ENCODE assay signal across 10 mouse cellular contexts in the genomic region with DNA sequence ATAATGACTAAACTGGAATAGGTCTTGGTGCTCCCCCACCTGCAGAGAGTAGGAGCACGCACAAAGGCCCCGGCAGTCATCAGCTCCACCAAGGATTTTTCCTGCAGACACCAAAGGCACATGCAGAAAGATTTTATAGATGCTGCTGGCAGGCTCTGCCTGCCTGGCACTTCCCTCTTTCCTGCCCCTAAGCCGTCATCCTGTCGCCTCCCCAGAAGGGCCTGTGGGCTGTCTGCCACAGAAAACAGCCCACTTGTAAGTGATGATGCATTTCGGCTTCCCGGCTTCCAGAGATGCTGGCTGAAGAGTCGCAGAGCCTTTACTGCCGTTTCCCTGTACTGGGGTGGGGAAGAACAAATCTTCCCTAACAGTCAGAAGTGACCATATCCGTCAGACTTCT.
DNase-seq lines count a peak whose midpoint lies in the region; ATAC-seq and TF ChIP-seq lines count a peak whose summit lies in the region.
"Had no signal": no experiment of that assay in that cellular context is flagged by ENCODE, and none has a peak within 500 bp of the region (broad histone marks: within the 10 kb centered on the region; RNA-seq: fewer than 3 reads in every experiment).

No protein-coding gene starts in this region.

- no peak for DNase-seq in forebrain, embryonic 11.5 days (ENCODE audit: low spot score)
- DNase-seq in brain, adult 2 months (ENCODE audit: low read depth, low spot score), result peak; percentile 94
- DNase-seq in layer of hippocampus, adult 18-20 months (ENCODE audit: low spot score in 2 of 2), result peak; percentile 78 to 79
- DNase-seq in limb, embryonic 14.5 days (ENCODE audit: low spot score), result no peak
- no peak for DNase-seq in thymus, adult 18-20 months
- no peak for DNase-seq in adrenal gland, postnatal 36 days
- DNase-seq: kidney, postnatal 4 days had no signal

- WGBS in forebrain, embryonic 12.5 days, result 81% methylated on average over 9 of the region's 9 CpGs
- WGBS in forebrain, embryonic 11.5 days, result 83% methylated on average over 9 of the region's 9 CpGs
- 35% methylated on average over 9 of the region's 9 CpGs for WGBS in limb, embryonic 14.5 days
- 60% methylated on average over 9 of the region's 9 CpGs for WGBS in intestine, embryonic 16.5 days

- H3K9ac ChIP-seq in forebrain, embryonic 12.5 days, result no peak overlapping the region
- no peak overlapping the region for H3K9ac ChIP-seq in forebrain, embryonic 11.5 days (ENCODE audit: low read length)
- peak overlapping the region; percentile 21; the same call in 1 of the 2 replicates for H3K9ac ChIP-seq in limb, embryonic 14.5 days (ENCODE audit: low read depth, low read length, severe bottlenecking)
- H3K9ac ChIP-seq in intestine, embryonic 16.5 days (ENCODE audit: low read depth, low read length), result no peak overlapping the region

- no peak overlapping the region for H3K4me2 ChIP-seq in forebrain, embryonic 12.5 days
- no peak overlapping the region for H3K4me2 ChIP-seq in forebrain, embryonic 11.5 days (ENCODE audit: low read depth, low read length, severe bottlenecking)
- H3K4me2 ChIP-seq in limb, embryonic 14.5 days (replicated peaks; ENCODE audit: low read depth, low read length, severe bottlenecking), result 0 out of 2 replicates have a peak overlapping the region, but pooled peaks have one; percentile 13
- no peak overlapping the region for H3K4me2 ChIP-seq in intestine, embryonic 16.5 days (ENCODE audit: low read depth, low read length)
- H3K4me2 ChIP-seq: midbrain, embryonic 12.5 days had no signal

- TF ChIP-seq POLR2A in limb, embryonic 14.5 days (IDR thresholded peaks at IDR 0.05; ENCODE audit: borderline replicate concordance, extremely low read depth, insufficient read depth, insufficient read length), result no peak

- peaks cover 18% of the 10 kb centered on the region for H3K36me3 ChIP-seq in forebrain, embryonic 12.5 days (replicated peaks)
- no peaks in the 10 kb centered on the region for H3K36me3 ChIP-seq in forebrain, embryonic 11.5 days (ENCODE audit: control insufficient read depth, insufficient read depth, low read length)
- peaks cover 11% of the 10 kb centered on the region for H3K36me3 ChIP-seq in limb, embryonic 14.5 days (ENCODE audit: control insufficient read depth, insufficient read depth, low read length)
- no peaks in the 10 kb centered on the region; the same call in 1 of the 2 replicates for H3K36me3 ChIP-seq in intestine, embryonic 16.5 days (ENCODE audit: control insufficient read depth, insufficient read depth, low read length)

- H3K27me3 ChIP-seq in forebrain, embryonic 12.5 days, result peaks cover 37% of the 10 kb centered on the region
- H3K27me3 ChIP-seq in forebrain, embryonic 11.5 days (ENCODE audit: control insufficient read depth, insufficient read depth, low read length), result no peaks in the 10 kb centered on the region
- H3K27me3 ChIP-seq in limb, embryonic 14.5 days (ENCODE audit: control insufficient read depth, insufficient read depth, low read length), result no peaks in the 10 kb centered on the region
- no peaks in the 10 kb centered on the region for H3K27me3 ChIP-seq in intestine, embryonic 16.5 days (replicated peaks; ENCODE audit: control insufficient read depth, insufficient read depth, low read length)
- H3K27me3 ChIP-seq: midbrain, embryonic 12.5 days had no signal

- peak overlapping the region; percentile 9; the same call in 1 of the 2 replicates for H3K27ac ChIP-seq in forebrain, embryonic 12.5 days
- no peak overlapping the region for H3K27ac ChIP-seq in forebrain, embryonic 11.5 days (ENCODE audit: low read depth, low read length)
- H3K27ac ChIP-seq in limb, embryonic 14.5 days (replicated peaks; ENCODE audit: low read depth, low read length), result 0 out of 2 replicates have a peak overlapping the region, but pooled peaks have one; percentile 21
- H3K27ac ChIP-seq in intestine, embryonic 16.5 days (ENCODE audit: low read length), result no peak overlapping the region

- peaks cover 70% of the 10 kb centered on the region for H3K4me1 ChIP-seq in forebrain, embryonic 12.5 days
- H3K4me1 ChIP-seq in forebrain, embryonic 11.5 days (replicated peaks; ENCODE audit: control insufficient read depth, insufficient read depth, low read length), result peaks cover 6% of the 10 kb centered on the region; the same call in 1 of the 2 replicates
- peaks cover 15% of the 10 kb centered on the region for H3K4me1 ChIP-seq in limb, embryonic 14.5 days (ENCODE audit: control insufficient read depth, insufficient read depth, low read length)
- H3K4me1 ChIP-seq in intestine, embryonic 16.5 days (ENCODE audit: control insufficient read depth, insufficient read depth, low read length), result no peaks in the 10 kb centered on the region

- no peak overlapping the region for H3K4me3 ChIP-seq in forebrain, embryonic 12.5 days (replicated peaks)
- H3K4me3 ChIP-seq in forebrain, embryonic 11.5 days (ENCODE audit: low read depth, low read length), result no peak overlapping the region
- no peak overlapping the region for H3K4me3 ChIP-seq in limb, embryonic 14.5 days (replicated peaks; ENCODE audit: low read length)
- no peak overlapping the region for H3K4me3 ChIP-seq in intestine, embryonic 16.5 days (ENCODE audit: low read length)
- H3K4me3 ChIP-seq: midbrain, embryonic 12.5 days had no signal

- no peak for ATAC-seq in forebrain, embryonic 12.5 days (ENCODE audit: low FRiP score)
- ATAC-seq in forebrain, embryonic 11.5 days (replicated peaks; ENCODE audit: low FRiP score), result no peak
- ATAC-seq in limb, embryonic 14.5 days (ENCODE audit: low FRiP score, low read depth), result peak; percentile 39
- ATAC-seq in intestine, embryonic 16.5 days, result no peak

- H3K9me3 ChIP-seq in forebrain, embryonic 12.5 days, result no peaks in the 10 kb centered on the region
- H3K9me3 ChIP-seq in forebrain, embryonic 11.5 days (ENCODE audit: control insufficient read depth, low read length), result no peaks in the 10 kb centered on the region
- no peaks in the 10 kb centered on the region for H3K9me3 ChIP-seq in limb, embryonic 14.5 days (ENCODE audit: control insufficient read depth, low read length)
- no peaks in the 10 kb centered on the region for H3K9me3 ChIP-seq in intestine, embryonic 16.5 days (ENCODE audit: control insufficient read depth, low read length)
- H3K9me3 ChIP-seq: midbrain, embryonic 12.5 days had no signal

Comparison
In these comparisons a context has a peak if more than half of its experiments do, and no peak if none do; other contexts are left out.
1. H3K27ac ChIP-seq: peak in forebrain, embryonic 12.5 days (single experiment) and limb, embryonic 14.5 days (single experiment); none in forebrain, embryonic 11.5 days (single experiment) and intestine, embryonic 16.5 days (single experiment).
2. DNase-seq: peak in brain, adult 2 months (single experiment) and layer of hippocampus, adult 18-20 months (2 of 2); none in forebrain, embryonic 11.5 days (single experiment), limb, embryonic 14.5 days (single experiment), thymus, adult 18-20 months (0 of 2) and adrenal gland, postnatal 36 days (0 of 2).